Mouse (Mus musculus) c-Kit-positive CD71-positive TER-119-negative erythroid progenitor cells, embryonic 14.5 days (primary cell): ENCODE results near the gene Olfr566.

Experiments
- DNase-seq: peaks from one replicate; pipeline ENCODE4 v3.0.0-alpha.2; 2013; ENCODE audit warnings: low read depth

Gene Olfr566

DNA sequence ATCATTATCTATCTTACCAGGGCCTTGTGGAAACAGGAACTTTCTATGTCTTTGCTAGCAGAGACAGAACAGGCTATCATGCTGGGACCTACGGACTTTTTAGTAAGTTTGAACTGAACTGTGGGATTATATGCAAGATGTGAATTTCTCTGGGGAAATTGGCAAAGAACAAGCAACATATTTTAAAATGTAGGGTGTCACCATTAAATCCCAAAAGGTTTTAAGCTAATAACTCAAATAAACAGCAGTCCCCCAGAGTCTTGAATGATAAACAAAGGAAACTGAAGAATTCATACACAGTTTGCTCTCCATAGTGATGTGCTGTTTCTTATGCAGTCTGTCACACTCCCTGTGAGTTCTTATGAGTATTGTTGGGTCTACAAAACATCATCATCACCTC is at the start of gene Olfr566:
Gene Olfr566, minus strand, starts transcription at position 101 of the 400 bp plus-strand sequence.
- DNase-seq: no peak

DNA sequence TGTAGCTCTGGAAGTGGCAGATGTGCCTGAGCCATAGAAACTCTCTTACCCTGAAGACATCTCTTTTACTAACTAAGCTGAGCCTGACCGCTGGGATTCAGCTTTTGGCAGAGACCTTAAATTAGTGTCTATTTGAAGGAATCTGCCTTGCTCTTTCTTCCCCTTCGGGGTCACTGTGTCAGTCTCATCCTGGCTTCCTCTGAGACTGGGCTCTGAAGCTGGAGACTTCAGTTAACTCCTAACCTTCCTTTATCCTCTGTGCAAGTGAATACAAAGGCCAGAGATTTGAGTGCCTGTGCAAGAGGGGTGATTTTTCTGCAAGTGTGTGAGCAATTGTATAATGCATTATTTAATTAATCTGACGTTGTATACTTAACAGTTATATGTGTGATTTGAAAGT is 32.2 kb upstream of the Olfr566 start, which contains the start of gene Olfr569:
Gene Olfr569, minus strand, starts transcription at position 101 of the 400 bp plus-strand sequence.
- DNase-seq: no peak

DNA sequence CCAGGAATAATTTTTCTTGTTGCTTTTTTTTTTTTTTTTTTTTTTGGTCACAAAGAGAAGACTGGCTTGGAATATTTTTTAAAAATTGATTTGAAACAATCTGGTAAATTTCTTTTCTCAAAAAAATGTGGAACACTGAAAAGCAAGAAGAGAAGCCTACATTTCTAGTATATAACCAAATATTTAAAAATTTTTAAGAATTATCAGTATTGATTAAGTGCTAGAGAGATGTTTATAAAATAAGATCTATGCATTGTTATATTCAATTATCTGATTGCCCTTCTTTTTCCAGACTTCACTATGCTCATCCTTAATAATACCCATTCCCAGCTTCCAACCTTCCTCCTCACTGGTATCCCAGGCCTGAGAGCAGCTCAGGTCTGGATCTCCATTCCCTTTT is 18.3 kb upstream of the Olfr566 start, which contains the start of gene Olfr568:
Gene Olfr568, plus strand, starts transcription at position 301 of the 400 bp plus-strand sequence.
- no peak for DNase-seq

DNA sequence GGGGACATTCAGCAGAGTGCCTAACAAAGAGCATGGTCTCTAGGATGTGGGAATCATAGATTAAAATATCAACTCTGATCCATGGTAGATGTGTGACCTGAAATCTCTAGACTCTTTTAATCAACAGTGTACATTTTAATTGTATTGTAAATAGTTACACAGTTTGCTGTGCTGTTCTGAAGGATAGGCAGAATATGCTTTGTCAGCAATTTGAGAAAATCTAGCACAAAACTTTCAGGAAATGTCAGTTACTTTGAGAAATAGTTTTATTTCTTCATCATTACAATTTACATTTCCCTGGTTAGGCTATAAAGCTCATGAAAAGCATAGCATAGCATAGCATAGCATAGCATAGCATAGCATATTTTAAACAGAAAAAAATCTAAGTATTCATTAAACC is 2.8 kb downstream of the Olfr566 start:
- DNase-seq: no peak
